Mouse (Mus musculus): Measurements from ENCODE around the gene Wdr25. TPM values are rescaled to one million over a fixed set of nuclear protein-coding genes. Genes with fewer than 3 reads are reported as not detected.

Wdr25 gene
- polyA plus RNA-seq, 1 experiment, result 6.4 TPM

GRCm38 (mm10) chr12:108931341-108932053 is 38.1 kb downstream of the Wdr25 start:
- WGBS, result 65% methylated on average over 7 of the region's 7 CpGs
- H3K36me3 ChIP-seq (ENCODE audit: control insufficient read depth, insufficient read depth, low read length), result no peaks in the 10 kb centered on the region
- H3K27me3 ChIP-seq (ENCODE audit: control insufficient read depth, insufficient read depth, low read length), result no peaks in the 10 kb centered on the region
- H3K4me1 ChIP-seq (ENCODE audit: control insufficient read depth, insufficient read depth, insufficient read length), result 0 out of 2 replicates have a peak, but pooled peaks cover 2% of the 10 kb centered on the region
- DNase-seq (ENCODE audit: low read depth in 1 of 2, low spot score in 2 of 2), result no peak
- no peak overlapping the region for H3K27ac ChIP-seq (ENCODE audit: insufficient read depth, low read length)
- TF ChIP-seq CTCF (IDR thresholded peaks at IDR 0.05; ENCODE audit: extremely low read depth, insufficient read depth, insufficient read length, insufficient replicate concordance), result no peak
- no peak for TF ChIP-seq POLR2A (IDR thresholded peaks at IDR 0.05; ENCODE audit: low read depth, low read length)
- H3K4me3 ChIP-seq (ENCODE audit: extremely low read depth, insufficient read depth, insufficient read length), result no peak overlapping the region

- no peaks in the 10 kb centered on the region for H3K27me3 ChIP-seq (ENCODE audit: control insufficient read depth, insufficient read depth, low read length)
- H3K36me3 ChIP-seq (ENCODE audit: control insufficient read depth, insufficient read depth, low read length), result no peaks in the 10 kb centered on the region
- WGBS, result 19% methylated on average over 3 of the region's 3 CpGs
- H3K27ac ChIP-seq (ENCODE audit: insufficient read depth, low read length), result no peak overlapping the region
- H3K4me1 ChIP-seq (ENCODE audit: control insufficient read depth, insufficient read depth, insufficient read length), result 0 out of 2 replicates have a peak, but pooled peaks cover 2% of the 10 kb centered on the region
- TF ChIP-seq POLR2A (IDR thresholded peaks at IDR 0.05; ENCODE audit: low read depth, low read length), result no peak
- no peak for TF ChIP-seq CTCF (IDR thresholded peaks at IDR 0.05; ENCODE audit: extremely low read depth, insufficient read depth, insufficient read length, insufficient replicate concordance)
- DNase-seq (ENCODE audit: low read depth in 1 of 2, low spot score in 2 of 2), result no peak
- no peak overlapping the region for H3K4me3 ChIP-seq (ENCODE audit: extremely low read depth, insufficient read depth, insufficient read length)
Measured at GRCm38 (mm10) chr12:108932113-108932512, 38.7 kb downstream of the Wdr25 start.

- WGBS, result 60% methylated on average over 6 of the region's 6 CpGs
- no peaks in the 10 kb centered on the region for H3K36me3 ChIP-seq (ENCODE audit: control insufficient read depth, insufficient read depth, low read length)
- H3K4me1 ChIP-seq (ENCODE audit: control insufficient read depth, insufficient read depth, insufficient read length), result 0 out of 2 replicates have a peak, but pooled peaks cover 2% of the 10 kb centered on the region
- TF ChIP-seq CTCF (IDR thresholded peaks at IDR 0.05; ENCODE audit: extremely low read depth, insufficient read depth, insufficient read length, insufficient replicate concordance) (no peak), POLR2A (IDR thresholded peaks at IDR 0.05; ENCODE audit: low read depth, low read length) (no peak)
- H3K4me3 ChIP-seq (ENCODE audit: extremely low read depth, insufficient read depth, insufficient read length), result no peak overlapping the region
- no peaks in the 10 kb centered on the region for H3K27me3 ChIP-seq (ENCODE audit: control insufficient read depth, insufficient read depth, low read length)
- no peak overlapping the region for H3K27ac ChIP-seq (ENCODE audit: insufficient read depth, low read length)
- no peak for DNase-seq (ENCODE audit: low read depth in 1 of 2, low spot score in 2 of 2)
Measured at GRCm38 (mm10) chr12:108934231-108934630, 40.8 kb downstream of the Wdr25 start.

GRCm38 (mm10) chr12:108936834-108937233 is 43.4 kb downstream of the Wdr25 start:
- no peaks in the 10 kb centered on the region for H3K27me3 ChIP-seq (ENCODE audit: control insufficient read depth, insufficient read depth, low read length)
- DNase-seq (ENCODE audit: low read depth in 1 of 2, low spot score in 2 of 2), result no peak
- H3K4me1 ChIP-seq (ENCODE audit: control insufficient read depth, insufficient read depth, insufficient read length), result no peaks in the 10 kb centered on the region
- H3K36me3 ChIP-seq (ENCODE audit: control insufficient read depth, insufficient read depth, low read length), result no peaks in the 10 kb centered on the region
- H3K4me3 ChIP-seq (ENCODE audit: extremely low read depth, insufficient read depth, insufficient read length), result no peak overlapping the region
- H3K27ac ChIP-seq (ENCODE audit: insufficient read depth, low read length), result no peak overlapping the region
- WGBS, result 35% methylated on average over 6 of the region's 6 CpGs
- no peak for TF ChIP-seq POLR2A (IDR thresholded peaks at IDR 0.05; ENCODE audit: low read depth, low read length)
- TF ChIP-seq CTCF (IDR thresholded peaks at IDR 0.05; ENCODE audit: extremely low read depth, insufficient read depth, insufficient read length, insufficient replicate concordance), result no peak

GRCm38 (mm10) chr12:108937506-108937905 is 44.1 kb downstream of the Wdr25 start:
- DNase-seq (ENCODE audit: low read depth in 1 of 2, low spot score in 2 of 2), result no peak
- Histone ChIP-seq H3K4me3 (ENCODE audit: extremely low read depth, insufficient read depth, insufficient read length) (no peak overlapping the region), H3K4me1 (ENCODE audit: control insufficient read depth, insufficient read depth, insufficient read length) (no peaks in the 10 kb centered on the region), H3K27me3 (ENCODE audit: control insufficient read depth, insufficient read depth, low read length) (no peaks in the 10 kb centered on the region), H3K36me3 (ENCODE audit: control insufficient read depth, insufficient read depth, low read length) (no peaks in the 10 kb centered on the region), H3K27ac (ENCODE audit: insufficient read depth, low read length) (no peak overlapping the region)
- TF ChIP-seq POLR2A (IDR thresholded peaks at IDR 0.05; ENCODE audit: low read depth, low read length) (no peak), CTCF (IDR thresholded peaks at IDR 0.05; ENCODE audit: extremely low read depth, insufficient read depth, insufficient read length, insufficient replicate concordance) (no peak)
- 48% methylated on average over 4 of the region's 4 CpGs for WGBS

GRCm38 (mm10) chr12:108938844-108939243 is 45.4 kb downstream of the Wdr25 start:
- H3K27me3 ChIP-seq (ENCODE audit: control insufficient read depth, insufficient read depth, low read length), result no peaks in the 10 kb centered on the region
- WGBS, result 88% methylated on average over 5 of the region's 5 CpGs
- DNase-seq (ENCODE audit: low read depth in 1 of 2, low spot score in 2 of 2), result no peak
- H3K4me3 ChIP-seq (ENCODE audit: extremely low read depth, insufficient read depth, insufficient read length), result no peak overlapping the region
- H3K4me1 ChIP-seq (ENCODE audit: control insufficient read depth, insufficient read depth, insufficient read length), result no peaks in the 10 kb centered on the region
- TF ChIP-seq POLR2A (IDR thresholded peaks at IDR 0.05; ENCODE audit: low read depth, low read length) (no peak), CTCF (IDR thresholded peaks at IDR 0.05; ENCODE audit: extremely low read depth, insufficient read depth, insufficient read length, insufficient replicate concordance) (no peak)
- H3K27ac ChIP-seq (ENCODE audit: insufficient read depth, low read length), result no peak overlapping the region
- no peaks in the 10 kb centered on the region for H3K36me3 ChIP-seq (ENCODE audit: control insufficient read depth, insufficient read depth, low read length)

GRCm38 (mm10) chr12:108939317-108939716 is 45.9 kb downstream of the Wdr25 start:
- Histone ChIP-seq H3K36me3 (ENCODE audit: control insufficient read depth, insufficient read depth, low read length) (no peaks in the 10 kb centered on the region), H3K27ac (ENCODE audit: insufficient read depth, low read length) (no peak overlapping the region), H3K4me1 (ENCODE audit: control insufficient read depth, insufficient read depth, insufficient read length) (no peaks in the 10 kb centered on the region), H3K4me3 (ENCODE audit: extremely low read depth, insufficient read depth, insufficient read length) (no peak overlapping the region), H3K27me3 (ENCODE audit: control insufficient read depth, insufficient read depth, low read length) (no peaks in the 10 kb centered on the region)
- TF ChIP-seq CTCF (IDR thresholded peaks at IDR 0.05; ENCODE audit: extremely low read depth, insufficient read depth, insufficient read length, insufficient replicate concordance), result no peak
- TF ChIP-seq POLR2A (IDR thresholded peaks at IDR 0.05; ENCODE audit: low read depth, low read length), result no peak
- WGBS, result 92% methylated on average over 9 of the region's 9 CpGs
- DNase-seq (ENCODE audit: low read depth in 1 of 2, low spot score in 2 of 2), result no peak
